Mouse (Mus musculus) CH12.LX (cell line): ENCODE measurements at regions not wholly inside any gene's neighbourhood (a gene's known extent, or its start where the extent isn't known, plus 50 kb on each side); places are given as distances from the start of the nearest gene placed in this dataset.
A peak's percentile ranks its signal among the peaks of the same experiment; 100 is the strongest.

Experiments
- DNase-seq: peaks from one replicate; pipeline ENCODE4 v3.0.0-alpha.2; 2013; ENCODE audit errors: extremely low read depth
- H3K27ac ChIP-seq: 2 replicates; pipeline ENCODE4 v1.5.1; 2012; ENCODE audit warnings: low read depth, mild to moderate bottlenecking, control low read depth, moderate library complexity; ENCODE audit not compliant: insufficient read depth
- H3K27me3 ChIP-seq: replicated peaks from 2 replicates; pipeline ENCODE3; 2012; ENCODE audit warnings: inconsistent platforms
- H3K36me3 ChIP-seq, 2 experiments: replicated peaks in 1 of 2; 2 replicates each; pipeline versions ENCODE3 to v1.6.1; 2012; ENCODE audit warnings: inconsistent platforms in 1 of 2, low read length in 1 of 2, mild to moderate bottlenecking in 1 of 2, mixed read lengths in 1 of 2, moderate library complexity in 1 of 2; ENCODE audit not compliant: control insufficient read depth in 1 of 2, insufficient read depth in 1 of 2
- H3K4me1 ChIP-seq, 2 experiments: 2 replicates each; pipeline ENCODE4 v1.6.1; 2012; ENCODE audit warnings: inconsistent platforms in 1 of 2, moderate library complexity in 1 of 2; ENCODE audit not compliant: insufficient read depth in 2 of 2, control insufficient read depth in 1 of 2
- H3K4me2 ChIP-seq: 2 replicates; pipeline ENCODE4 v1.6.1; 2012; ENCODE audit warnings: low read depth, mild to moderate bottlenecking, control low read depth; ENCODE audit not compliant: poor library complexity, insufficient read depth, severe bottlenecking
- H3K4me3 ChIP-seq, 3 experiments: fragments of 150-350 bp in 1 of 3; sonication (generic) in 1 of 3; replicated peaks in 1 of 3; 2 replicates each; pipeline versions ENCODE3 to v1.5.1; 2011 to 2012; ENCODE audit warnings: low read depth in 2 of 3, low read length in 2 of 3, mild to moderate bottlenecking in 2 of 3, moderate library complexity in 2 of 3, control low read depth in 1 of 3, improper control_type of control experiment in 1 of 3, inconsistent platforms in 1 of 3, mixed read lengths in 1 of 3; ENCODE audit not compliant: poor library complexity in 1 of 3
- H3K79me2 ChIP-seq: replicated peaks from 2 replicates; pipeline ENCODE4 v1.6.1; 2012; ENCODE audit warnings: mild to moderate bottlenecking, moderate library complexity; ENCODE audit not compliant: control insufficient read depth, poor library complexity, insufficient read depth, severe bottlenecking; ENCODE audit errors: extremely low read depth
- H3K9ac ChIP-seq: 2 replicates; pipeline ENCODE4 v1.6.1; 2012; ENCODE audit warnings: low read depth, mild to moderate bottlenecking, control low read depth, moderate library complexity; ENCODE audit not compliant: insufficient read depth
- H3K9me3 ChIP-seq: replicated peaks from 2 replicates; pipeline ENCODE3; 2012; ENCODE audit warnings: low read length, inconsistent platforms, mixed read lengths
- CTCF ChIP-seq, 2 experiments: IDR thresholded peaks in 1 of 2; conservative IDR thresholded peaks in 1 of 2; 2 replicates each; pipeline ENCODE4 v1.5.1; 2011 to 2012; ENCODE audit warnings: low read depth in 2 of 2, low read length in 2 of 2, improper control_type of control experiment in 1 of 2, inconsistent platforms in 1 of 2, mild to moderate bottlenecking in 1 of 2, moderate library complexity in 1 of 2
- E2F4 ChIP-seq: IDR thresholded peaks from 2 replicates; pipeline ENCODE4 v1.6.1; 2011; ENCODE audit warnings: low read depth, low read length, improper control_type of control experiment; ENCODE audit not compliant: insufficient replicate concordance
- ELF1 ChIP-seq: IDR thresholded peaks from 2 replicates; pipeline ENCODE4 v1.6.1; 2014; ENCODE audit warnings: low read depth, mild to moderate bottlenecking, inconsistent platforms, low read length, improper control_type of control experiment
- GABPA ChIP-seq: IDR thresholded peaks from 2 replicates; pipeline ENCODE4 v1.6.1; 2012; ENCODE audit warnings: low read depth, low read length, improper control_type of control experiment, inconsistent platforms; ENCODE audit not compliant: insufficient replicate concordance
- IRF4 ChIP-seq: IDR thresholded peaks from 2 replicates; pipeline ENCODE4 v1.6.1; 2014; ENCODE audit warnings: low read depth, mild to moderate bottlenecking, inconsistent platforms, low read length, improper control_type of control experiment
- JUND ChIP-seq: conservative IDR thresholded peaks from 2 replicates; pipeline ENCODE4 v1.6.1; 2011; ENCODE audit warnings: low read depth, low read length, improper control_type of control experiment
- KAT2A ChIP-seq: IDR thresholded peaks from 2 replicates; pipeline ENCODE4 v1.6.1; 2012; ENCODE audit warnings: low read length, improper control_type of control experiment, inconsistent platforms; ENCODE audit not compliant: insufficient replicate concordance
- MAFK ChIP-seq: IDR thresholded peaks from 2 replicates; pipeline ENCODE4 v1.6.1; 2011; ENCODE audit warnings: low read length, improper control_type of control experiment; ENCODE audit not compliant: insufficient replicate concordance
- MXI1 ChIP-seq: IDR thresholded peaks from 2 replicates; pipeline ENCODE4 v1.6.1; 2011; ENCODE audit warnings: mild to moderate bottlenecking, low read depth, low read length, improper control_type of control experiment
- MYC ChIP-seq: IDR thresholded peaks from 2 replicates; pipeline ENCODE4 v1.6.1; 2011; ENCODE audit warnings: low read depth, mild to moderate bottlenecking, improper control_type of control experiment, low read length
- RAD21 ChIP-seq: IDR thresholded peaks from 2 replicates; pipeline ENCODE4 v1.6.1; 2011; ENCODE audit warnings: low read depth, mild to moderate bottlenecking, low read length, improper control_type of control experiment, moderate library complexity
- SIN3A ChIP-seq: IDR thresholded peaks from 2 replicates; pipeline ENCODE4 v1.6.1; 2012; ENCODE audit warnings: low read length, improper control_type of control experiment, inconsistent platforms
- SMC3 ChIP-seq: IDR thresholded peaks from 2 replicates; pipeline ENCODE4 v1.6.1; 2011; ENCODE audit warnings: low read depth, low read length, improper control_type of control experiment
- UBTF ChIP-seq: IDR thresholded peaks from 2 replicates; pipeline ENCODE4 v1.6.1; 2012; ENCODE audit warnings: low read depth, mild to moderate bottlenecking, inconsistent platforms, low read length, improper control_type of control experiment, moderate library complexity
- USF1 ChIP-seq: IDR thresholded peaks from 2 replicates; pipeline ENCODE4 v1.6.1; 2014; ENCODE audit warnings: low read depth, mild to moderate bottlenecking, inconsistent platforms, low read length, improper control_type of control experiment
- USF2 ChIP-seq: conservative IDR thresholded peaks from 2 replicates; pipeline ENCODE4 v1.6.1; 2011; ENCODE audit warnings: low read depth, low read length, improper control_type of control experiment
- ZC3H11A ChIP-seq: IDR thresholded peaks from 2 replicates; pipeline ENCODE4 v1.6.1; 2012; ENCODE audit warnings: low read depth, mild to moderate bottlenecking, inconsistent platforms, low read length, improper control_type of control experiment
- ZMIZ1 ChIP-seq: IDR thresholded peaks from 2 replicates; pipeline ENCODE4 v1.6.1; 2012; ENCODE audit warnings: low read depth, mild to moderate bottlenecking, inconsistent platforms, low read length, improper control_type of control experiment
- ZNF384 ChIP-seq: IDR thresholded peaks from 2 replicates; pipeline ENCODE4 v1.6.1; 2012; ENCODE audit warnings: low read depth, low read length, improper control_type of control experiment, inconsistent platforms
- dilution Hi-C: fragments of 300-500 bp; cut with MboI; formaldehyde crosslinking; loops from 2 replicates; pipeline ENCODE4 v1.14.3; 2020; ENCODE audit warnings: low sequenced_read_pairs; ENCODE audit not compliant: extremely low pct_unique_long_range_greater_than_20kb, extremely low pct_ligation_motif_present
- in situ Hi-C: fragments of 300-500 bp; cut with MboI; formaldehyde crosslinking; loops from 3 replicates; pipeline ENCODE4 v1.14.3; 2019; ENCODE audit warnings: low sequenced_read_pairs, low pct_ligation_motif_present, low pct_unique_long_range_greater_than_20kb, mixed read lengths

GRCm38 (mm10) chr9:92097806-92098205 lies 94.9 kb upstream of the Plscr5 start:
- Histone ChIP-seq H3K9me3 (no peaks in the 10 kb centered on the region), H3K4me1 (no peaks in the 10 kb centered on the region)
- TF ChIP-seq SMC3 = no peak
- no peak for TF ChIP-seq UBTF
- no peak for TF ChIP-seq GABPA
- TF ChIP-seq JUND = no peak
- no peak for TF ChIP-seq MXI1
- no peak for TF ChIP-seq USF2
- TF ChIP-seq IRF4 = no peak
- no peak for TF ChIP-seq SIN3A
- no peak for TF ChIP-seq ELF1
- TF ChIP-seq E2F4 = no peak
- TF ChIP-seq ZMIZ1 = no peak
- TF ChIP-seq ZC3H11A = no peak
- TF ChIP-seq MYC = no peak
- TF ChIP-seq USF1 = no peak
- TF ChIP-seq ZNF384 = no peak
- TF ChIP-seq RAD21 = no peak
- no peak for TF ChIP-seq KAT2A
- TF ChIP-seq, all 38 proteins: peak for 0
- Histone ChIP-seq H3K4me3 (no peak overlapping the region), H3K79me2 (no peaks in the 10 kb centered on the region), H3K36me3 (no peaks in the 10 kb centered on the region), H3K4me2 (no peak overlapping the region), H3K27ac (no peak overlapping the region), H3K9ac (no peak overlapping the region), H3K27me3 (no peaks in the 10 kb centered on the region)
- in situ Hi-C loops (no loop called here), dilution Hi-C loops (no loop called here)
- no peak for DNase-seq

GRCm38 (mm10) chr9:92129504-92129903 lies 63.2 kb upstream of the Plscr5 start:
- no peaks in the 10 kb centered on the region for H3K36me3 ChIP-seq
- no peak overlapping the region for H3K4me2 ChIP-seq
- H3K9ac ChIP-seq = no peak overlapping the region
- in situ Hi-C loops (loop anchor here (25.0 kb wide), 1 partner anchor 483 kb away; no protein-coding TSS in a partner anchor), dilution Hi-C loops (no loop called here)
- no peak overlapping the region for H3K4me3 ChIP-seq
- TF ChIP-seq CTCF (conservative IDR thresholded peaks at IDR 0.05 in 1 of 2, IDR thresholded peaks at IDR 0.05 in 1 of 2; ENCODE audit: low read depth in 2 of 2, low read length in 2 of 2) (peak; percentile 48), MAFK (no peak)
- DNase-seq = peak; percentile 23
- no peaks in the 10 kb centered on the region for H3K9me3 ChIP-seq
- no peak overlapping the region for H3K27ac ChIP-seq
- no peaks in the 10 kb centered on the region for H3K79me2 ChIP-seq
- H3K4me1 ChIP-seq = peaks cover 0 to 6% of the 10 kb centered on the region in 2 experiments; a peak in 1 of 4 replicates
- H3K27me3 ChIP-seq = no peaks in the 10 kb centered on the region
